Mouse (Mus musculus) thymus, adult 18-20 months (tissue): ENCODE results near the gene Cdon.

ENCODE experiments used
- DNase-seq, 2 experiments: peaks; one replicate each; pipeline ENCODE4 v3.0.0; 2022; ENCODE audit warnings: mixed read lengths in 2 of 2

Cdon gene

GRCm38 (mm10) chr9:35543099-35543860 lies 122.4 kb downstream of the Cdon start:
- no peak for DNase-seq

- DNase-seq, result no peak
Observed at GRCm38 (mm10) chr9:35544666-35545065, 123.7 kb downstream of the Cdon start.

GRCm38 (mm10) chr9:35545704-35546103 lies 124.8 kb downstream of the Cdon start:
- no peak for DNase-seq

GRCm38 (mm10) chr9:35546745-35547144 lies 125.8 kb downstream of the Cdon start:
- DNase-seq, result no peak

- DNase-seq, result no peak
Observed at GRCm38 (mm10) chr9:35548455-35548854, 127.5 kb downstream of the Cdon start.

GRCm38 (mm10) chr9:35556494-35557102 lies 135.7 kb downstream of the Cdon start:
- no peak for DNase-seq
